Mouse (Mus musculus): ENCODE measurements around the gene Isg15.

DNA sequence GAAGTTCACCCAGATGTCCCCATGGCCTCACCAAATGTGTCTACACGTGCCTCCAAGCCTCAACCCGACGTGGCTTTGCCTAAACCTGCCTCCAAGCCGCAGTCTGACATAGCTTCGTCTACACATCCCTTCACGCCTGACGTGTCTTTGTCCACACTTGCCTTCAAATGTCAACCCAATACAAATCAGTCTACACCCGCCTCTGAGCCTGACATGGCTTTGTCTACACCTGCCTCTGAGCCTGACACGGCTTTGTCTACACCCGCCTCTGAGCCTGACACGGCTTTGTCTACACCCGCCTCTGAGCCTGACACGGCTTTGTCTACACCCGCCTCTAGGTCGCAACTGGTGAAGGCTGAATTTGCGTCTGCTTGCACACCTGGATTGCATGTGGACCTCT is 17.2 kb upstream of the Isg15 start:
- TF ChIP-seq EP300 (IDR thresholded peaks at IDR 0.05): no peak
- TF ChIP-seq CTCF (IDR thresholded peaks at IDR 0.05): no peak
